Mouse (Mus musculus) kidney, embryonic 16.5 days (tissue): Measurements from ENCODE around the gene Gtf3c1. TPM values are rescaled to one million over a fixed set of nuclear protein-coding genes. Genes with fewer than 3 reads are reported as not detected.

ENCODE experiments used
- ATAC-seq: fragments of 200-750 bp; cut with Nextera tagmentation; 2 replicates; pipeline ENCODE4 v1.8.0; 2017; ENCODE audit warnings: moderate TSS enrichment; ENCODE audit not compliant: low FRiP score, low TSS enrichment
- H3K27ac ChIP-seq: fragments of 300-500 bp; sonication (generic); 2 replicates; pipeline ENCODE4 v1.5.1; 2014; ENCODE audit warnings: low read length
- H3K27me3 ChIP-seq: fragments of 300-500 bp; sonication (generic); 2 replicates; pipeline ENCODE4 v1.6.1; 2014; ENCODE audit warnings: low read length, control low read depth, mixed read lengths; ENCODE audit not compliant: insufficient read depth
- H3K36me3 ChIP-seq: fragments of 300-500 bp; sonication (generic); 2 replicates; pipeline ENCODE4 v1.6.1; 2014; ENCODE audit warnings: low read length, control low read depth, mixed read lengths; ENCODE audit not compliant: insufficient read depth
- H3K4me1 ChIP-seq: fragments of 300-500 bp; sonication (generic); 2 replicates; pipeline ENCODE4 v1.6.1; 2014; ENCODE audit warnings: low read length, control low read depth, mixed read lengths; ENCODE audit not compliant: insufficient read depth
- H3K4me2 ChIP-seq: fragments of 300-500 bp; sonication (generic); replicated peaks from 2 replicates; pipeline ENCODE4 v1.6.1; 2014; ENCODE audit warnings: low read depth, low read length
- H3K4me3 ChIP-seq: fragments of 300-500 bp; sonication (generic); 2 replicates; pipeline ENCODE4 v1.5.1; 2014; ENCODE audit warnings: mild to moderate bottlenecking, low read length
- H3K9ac ChIP-seq: fragments of 300-500 bp; sonication (generic); replicated peaks from 2 replicates; pipeline ENCODE4 v1.6.1; 2014; ENCODE audit warnings: low read length
- H3K9me3 ChIP-seq: fragments of 300-500 bp; sonication (generic); 2 replicates; pipeline ENCODE4 v1.6.1; 2016; ENCODE audit warnings: low read length, control low read depth
- WGBS: fragments of 180-500 bp; shearing (Covaris S2); extraction: QIAGEN DNeasy Blood & Tissue Kit; methylation state at CpG from one replicate; pipeline ENCODE4 v1.1.7; 2014; 5-methylcytosine and 5-hydroxymethylcytosine counted together
- polyA plus RNA-seq: library from polyadenylated mRNA; unstranded; fragments of >200 nt; fragmentation: Nextera tagmentation; extraction: Ambion mirVana; gene quantifications from 2 replicates; pipeline ENCODE4 v1.2.1, GENCODE M21; 2015

Gene Gtf3c1
- polyA plus RNA-seq, 1 experiment from 2014 or later: 31.5 TPM

GRCm38 (mm10) chr7:125630317-125630716, 77.3 kb downstream of the Gtf3c1 start:
- no peak overlapping the region for H3K4me3 ChIP-seq
- no peak overlapping the region for H3K9ac ChIP-seq
- peaks cover 11% of the 10 kb centered on the region for H3K4me1 ChIP-seq
- H3K27me3 ChIP-seq: no peaks in the 10 kb centered on the region
- no peaks in the 10 kb centered on the region for H3K36me3 ChIP-seq
- ATAC-seq: no peak
- no peak overlapping the region for H3K27ac ChIP-seq
- H3K4me2 ChIP-seq: no peak overlapping the region
- WGBS: 48% methylated on average over 4 of the region's 4 CpGs
- 0 out of 2 replicates have a peak, but pooled peaks cover 7% of the 10 kb centered on the region for H3K9me3 ChIP-seq

GRCm38 (mm10) chr7:125625829-125626228, 81.8 kb downstream of the Gtf3c1 start:
- WGBS: 27% methylated on average over 7 of the region's 7 CpGs
- Histone ChIP-seq H3K9me3 (0 out of 2 replicates have a peak, but pooled peaks cover 7% of the 10 kb centered on the region), H3K4me2 (no peak overlapping the region), H3K36me3 (no peaks in the 10 kb centered on the region), H3K27me3 (no peaks in the 10 kb centered on the region), H3K4me3 (no peak overlapping the region), H3K9ac (no peak overlapping the region), H3K4me1 (no peaks in the 10 kb centered on the region), H3K27ac (no peak overlapping the region)
- peak; percentile 32; the same call in 1 of the 2 replicates for ATAC-seq

- no peak overlapping the region for H3K4me2 ChIP-seq
- H3K36me3 ChIP-seq: no peaks in the 10 kb centered on the region
- no peak overlapping the region for H3K9ac ChIP-seq
- H3K4me1 ChIP-seq: no peaks in the 10 kb centered on the region
- 70% methylated on average over 4 of the region's 4 CpGs for WGBS
- H3K27me3 ChIP-seq: no peaks in the 10 kb centered on the region
- H3K4me3 ChIP-seq: no peak overlapping the region
- 0 out of 2 replicates have a peak, but pooled peaks cover 7% of the 10 kb centered on the region for H3K9me3 ChIP-seq
- no peak overlapping the region for H3K27ac ChIP-seq
- no peak for ATAC-seq
Measured at GRCm38 (mm10) chr7:125625219-125625618, 82.4 kb downstream of the Gtf3c1 start.

- Histone ChIP-seq H3K9me3 (no peaks in the 10 kb centered on the region), H3K27ac (no peak overlapping the region), H3K4me2 (no peak overlapping the region), H3K27me3 (no peaks in the 10 kb centered on the region), H3K4me1 (no peaks in the 10 kb centered on the region), H3K36me3 (no peaks in the 10 kb centered on the region), H3K9ac (no peak overlapping the region), H3K4me3 (no peak overlapping the region)
- WGBS: 64% methylated on average over 7 of the region's 7 CpGs
- no peak for ATAC-seq
Measured at GRCm38 (mm10) chr7:125622741-125623685, 84.6 kb downstream of the Gtf3c1 start.

- no peaks in the 10 kb centered on the region for H3K27me3 ChIP-seq
- no peak overlapping the region for H3K9ac ChIP-seq
- H3K4me1 ChIP-seq: no peaks in the 10 kb centered on the region
- no peak overlapping the region for H3K27ac ChIP-seq
- no peak for ATAC-seq
- WGBS: 71% methylated on average over 4 of the region's 4 CpGs
- H3K36me3 ChIP-seq: no peaks in the 10 kb centered on the region
- no peak overlapping the region for H3K4me2 ChIP-seq
- H3K9me3 ChIP-seq: no peaks in the 10 kb centered on the region
- no peak overlapping the region for H3K4me3 ChIP-seq
Measured at GRCm38 (mm10) chr7:125620077-125620476, 87.5 kb downstream of the Gtf3c1 start.

GRCm38 (mm10) chr7:125618016-125618415, 89.6 kb downstream of the Gtf3c1 start:
- Histone ChIP-seq H3K27ac (no peak overlapping the region), H3K4me2 (no peak overlapping the region), H3K4me1 (no peaks in the 10 kb centered on the region), H3K27me3 (no peaks in the 10 kb centered on the region), H3K9me3 (no peaks in the 10 kb centered on the region), H3K4me3 (no peak overlapping the region), H3K9ac (no peak overlapping the region), H3K36me3 (no peaks in the 10 kb centered on the region)
- ATAC-seq: no peak
- 82% methylated on average over 7 of the region's 7 CpGs for WGBS

GRCm38 (mm10) chr7:125615453-125615852, 92.1 kb downstream of the Gtf3c1 start:
- no peak overlapping the region for H3K27ac ChIP-seq
- H3K4me2 ChIP-seq: no peak overlapping the region
- ATAC-seq: no peak
- 86% methylated on average over 7 of the region's 7 CpGs for WGBS
- H3K4me3 ChIP-seq: no peak overlapping the region
- H3K36me3 ChIP-seq: no peaks in the 10 kb centered on the region
- H3K9me3 ChIP-seq: no peaks in the 10 kb centered on the region
- H3K4me1 ChIP-seq: no peaks in the 10 kb centered on the region
- no peaks in the 10 kb centered on the region for H3K27me3 ChIP-seq
- H3K9ac ChIP-seq: no peak overlapping the region

GRCm38 (mm10) chr7:125613579-125613978, 94.0 kb downstream of the Gtf3c1 start:
- H3K4me2 ChIP-seq: no peak overlapping the region
- H3K36me3 ChIP-seq: no peaks in the 10 kb centered on the region
- no peak overlapping the region for H3K4me3 ChIP-seq
- H3K27ac ChIP-seq: no peak overlapping the region
- no peaks in the 10 kb centered on the region for H3K27me3 ChIP-seq
- 0 out of 2 replicates have a peak, but pooled peaks cover 4% of the 10 kb centered on the region for H3K9me3 ChIP-seq
- WGBS: 71% methylated on average over 5 of the region's 5 CpGs
- ATAC-seq: no peak
- H3K9ac ChIP-seq: no peak overlapping the region
- no peaks in the 10 kb centered on the region for H3K4me1 ChIP-seq

GRCm38 (mm10) chr7:125608183-125608688, 99.3 kb downstream of the Gtf3c1 start:
- Histone ChIP-seq H3K27ac (no peak overlapping the region), H3K4me1 (no peaks in the 10 kb centered on the region), H3K36me3 (no peaks in the 10 kb centered on the region), H3K9me3 (0 out of 2 replicates have a peak, but pooled peaks cover 4% of the 10 kb centered on the region), H3K4me2 (no peak overlapping the region), H3K9ac (no peak overlapping the region), H3K27me3 (no peaks in the 10 kb centered on the region), H3K4me3 (no peak overlapping the region)
- WGBS: 88% methylated on average over 4 of the region's 4 CpGs
- ATAC-seq: no peak
